Comparison of ENCODE assay signal across 4 mouse cellular contexts in genomic region chr8:95864851-95865250, GRCm38 (mm10). TPM values are rescaled to one million over a fixed set of nuclear protein-coding genes. Genes with fewer than 3 reads are reported as not detected.
DNase-seq lines count a peak whose midpoint lies in the region; ATAC-seq and TF ChIP-seq lines count a peak whose summit lies in the region.
"Not testable (repeated sequence)": the region's sequence is repeated elsewhere in the genome, so short reads cannot be mapped to it uniquely, and the experiment has no call there.

No protein-coding gene starts in this region.

- H3K27ac ChIP-seq in heart, embryonic 10.5 days; liver, postnatal 0 days (ENCODE audit: low read depth): not testable (repeated sequence)

- 93% methylated on average over 18 of the region's 18 CpGs for WGBS in heart, embryonic 10.5 days
- WGBS in liver, postnatal 0 days (ENCODE audit: insufficient replicate concordance), result 93% methylated on average over 17 of the region's 18 CpGs

- ATAC-seq in liver, postnatal 0 days, result not testable (repeated sequence)

- not testable (repeated sequence) for H3K4me3 ChIP-seq in heart, embryonic 10.5 days; liver, postnatal 0 days (ENCODE audit: low read depth, low read length)

- H3K9me3 ChIP-seq in heart, embryonic 10.5 days; liver, postnatal 0 days (ENCODE audit: low read length): not testable (repeated sequence)

- not testable (repeated sequence) for TF ChIP-seq EP300 in liver, postnatal 0 days (IDR thresholded peaks at IDR 0.05; ENCODE audit: low read depth)

- peaks cover 65% of the 10 kb centered on the region for H3K36me3 ChIP-seq in heart, embryonic 10.5 days
- peaks cover 38% of the 10 kb centered on the region for H3K36me3 ChIP-seq in liver, postnatal 0 days (replicated peaks; ENCODE audit: insufficient read depth, low read length)

- TF ChIP-seq CTCF in liver, postnatal 0 days (IDR thresholded peaks at IDR 0.05; ENCODE audit: low read depth), result not testable (repeated sequence)

- H3K27me3 ChIP-seq in heart, embryonic 10.5 days (ENCODE audit: insufficient read depth, poor library complexity, severe bottlenecking); liver, postnatal 0 days (ENCODE audit: insufficient read depth, low read length): not testable (repeated sequence)

- not testable (repeated sequence) for H3K4me2 ChIP-seq in liver, postnatal 0 days (ENCODE audit: low read depth, low read length)

- DNase-seq in R1 (ENCODE audit: low read depth, low spot score) (peak; percentile 45), ZHBTc4 (ENCODE audit: low read depth, low spot score) (peak; percentile 70)
- DNase-seq in heart, embryonic 10.5 days (ENCODE audit: low spot score), result peak; percentile 66
- peak; percentile 9 for DNase-seq in liver, postnatal 0 days

- not testable (repeated sequence) for H3K9ac ChIP-seq in liver, postnatal 0 days (replicated peaks)

- not testable (repeated sequence) for H3K4me1 ChIP-seq in heart, embryonic 10.5 days; liver, postnatal 0 days (ENCODE audit: insufficient read depth)

RNA-seq across cellular contexts. Expression of gene Slc38a7, which starts 11.5 kb away (rescaled TPM):
- 13.5 and 14.3 TPM in 2 replicates for polyA plus RNA-seq in heart, embryonic 10.5 days (2016; fragmentation: Nextera tagmentation; extraction: Ambion mirVana)
- 7.0 and 9.4 TPM in 2 replicates for polyA plus RNA-seq in liver, postnatal 0 days (2015; fragmentation: Nextera tagmentation; extraction: Ambion mirVana)

RNA-seq across cellular contexts. Expression of gene Got2, which starts 23.5 kb away (rescaled TPM):
- 244 and 290 TPM in 2 replicates for polyA plus RNA-seq in heart, embryonic 10.5 days (2016; fragmentation: Nextera tagmentation; extraction: Ambion mirVana)
- polyA plus RNA-seq in liver, postnatal 0 days (2015; fragmentation: Nextera tagmentation; extraction: Ambion mirVana), result 299 and 308 TPM in 2 replicates

RNA-seq across cellular contexts. Expression of gene Sap18b, which starts 39.7 kb away (rescaled TPM):
- 321 and 398 TPM in 2 replicates for polyA plus RNA-seq in heart, embryonic 10.5 days (2016; fragmentation: Nextera tagmentation; extraction: Ambion mirVana)
- polyA plus RNA-seq in liver, postnatal 0 days (2015; fragmentation: Nextera tagmentation; extraction: Ambion mirVana), result 281 and 290 TPM in 2 replicates

RNA-seq across cellular contexts. Expression of gene Cnot1, which starts 57.6 kb away (rescaled TPM):
- 81.1 and 87.1 TPM in 2 replicates for polyA plus RNA-seq in heart, embryonic 10.5 days (2016; fragmentation: Nextera tagmentation; extraction: Ambion mirVana)
- polyA plus RNA-seq in liver, postnatal 0 days (2015; fragmentation: Nextera tagmentation; extraction: Ambion mirVana), result 11.6 and 16.0 TPM in 2 replicates

Comparison
In these comparisons a context has a peak if more than half of its experiments do, and no peak if none do; other contexts are left out.
1. DNase-seq: peak in every context shown above with its lines; median percentile 70 in ZHBTc4; 66 in heart, embryonic 10.5 days; 45 in R1; 9 in liver, postnatal 0 days.